Mouse (Mus musculus) left cerebral cortex, postnatal 36 days (tissue): ENCODE data around the gene Hist1h2ah. TPM values are rescaled to one million over a fixed set of nuclear protein-coding genes. Genes with fewer than 3 reads are reported as not detected.
A peak's percentile ranks its signal among the peaks of the same experiment; 100 is the strongest.

Experiments
- DNase-seq, 2 experiments: peaks; one replicate each; pipeline ENCODE4 v3.0.0; 2021 to 2022; ENCODE audit warnings: low spot score in 2 of 2, mixed read lengths in 1 of 2
- intact Hi-C: fragments of 180-260 bp; cut with DNase I; formaldehyde crosslinking; loops from one replicate; pipeline ENCODE4 v1.15.1; 2025
- total RNA-seq, 2 experiments: library from RNA; stranded (reverse); gene quantifications; 2 replicates each; pipeline ENCODE4 v1.2.3; 2021

Gene Hist1h2ah
- total RNA-seq, 2 experiments from 2014 or later, result 24.6 to 42.5 TPM

GRCm38 (mm10) chr13:22019934-22020835, 15.2 kb downstream of the Hist1h2ah start:
- intact Hi-C loops, result loop anchor here (5.0 to 10.0 kb wide), 4 partner anchors 103 to 1497 kb away; no protein-coding TSS in a partner anchor
- no peak for DNase-seq

- peak; percentile 49 to 69 for DNase-seq
- intact Hi-C loops, result loop anchor here (5.0 kb wide), 1 partner anchor 98 kb away; no protein-coding TSS in a partner anchor
Observed at GRCm38 (mm10) chr13:22015479-22016450, 19.6 kb downstream of the Hist1h2ah start.

- DNase-seq, result no peak
- intact Hi-C loops, result no loop called here
Observed at GRCm38 (mm10) chr13:22014411-22014845, 20.9 kb downstream of the Hist1h2ah start.

- intact Hi-C loops, result loop anchor here (2.0 kb wide), 1 partner anchor 15 kb away; no protein-coding TSS in a partner anchor
Observed at GRCm38 (mm10) chr13:22013716-22014115, 21.7 kb downstream of the Hist1h2ah start.

GRCm38 (mm10) chr13:22009642-22010041, 25.7 kb downstream of the Hist1h2ah start, which contains the start of gene Prss16:
Gene Prss16 (minus strand): TSS chr13:22009742.
- no peak for DNase-seq
- intact Hi-C loops, result no loop called here

More at GRCm38 (mm10) chr13:22013716-22014115, 21.7 kb downstream of the Hist1h2ah start:
- no peak for DNase-seq

GRCm38 (mm10) chr13:22008707-22009106, 26.7 kb downstream of the Hist1h2ah start:
- no peak for DNase-seq
- intact Hi-C loops, result no loop called here

- no peak for DNase-seq
- intact Hi-C loops, result no loop called here
Observed at GRCm38 (mm10) chr13:22007872-22008271, 27.5 kb downstream of the Hist1h2ah start.

GRCm38 (mm10) chr13:22007121-22007510, 28.3 kb downstream of the Hist1h2ah start:
- no peak for DNase-seq
- intact Hi-C loops, result no loop called here

GRCm38 (mm10) chr13:22006334-22007120, 28.8 kb downstream of the Hist1h2ah start:
- no peak for DNase-seq
- intact Hi-C loops, result no loop called here

- intact Hi-C loops, result no loop called here
- peak in 1 of 2 experiments; percentile 36 for DNase-seq
Observed at GRCm38 (mm10) chr13:22005605-22006333, 29.6 kb downstream of the Hist1h2ah start.

GRCm38 (mm10) chr13:22001823-22002222, 33.5 kb downstream of the Hist1h2ah start:
- intact Hi-C loops, result no loop called here
- DNase-seq, result no peak

- intact Hi-C loops, result no loop called here
- DNase-seq, result no peak
Observed at GRCm38 (mm10) chr13:22001346-22001745, 34.0 kb downstream of the Hist1h2ah start.

- intact Hi-C loops, result loop anchor here (2.0 to 5.0 kb wide), 2 partner anchors 14 to 82 kb away; no protein-coding TSS in a partner anchor
- no peak for DNase-seq
Observed at GRCm38 (mm10) chr13:21999147-21999546, 36.2 kb downstream of the Hist1h2ah start.

- DNase-seq, result no peak
- intact Hi-C loops, result loop anchor here (2.0 to 5.0 kb wide), 2 partner anchors 14 to 81 kb away; no protein-coding TSS in a partner anchor
Observed at GRCm38 (mm10) chr13:21998412-21998811, 37.0 kb downstream of the Hist1h2ah start.

- intact Hi-C loops, result loop anchor here (2.0 to 5.0 kb wide), 2 partner anchors 15 to 81 kb away; no protein-coding TSS in a partner anchor
Observed at GRCm38 (mm10) chr13:21997821-21998220, 37.5 kb downstream of the Hist1h2ah start.

GRCm38 (mm10) chr13:21997201-21997820, 38.1 kb downstream of the Hist1h2ah start:
- no peak for DNase-seq
- intact Hi-C loops, result loop anchor here (5.0 kb wide), 1 partner anchor 80 kb away; no protein-coding TSS in a partner anchor

More at GRCm38 (mm10) chr13:21997821-21998220, 37.5 kb downstream of the Hist1h2ah start:
- no peak for DNase-seq

GRCm38 (mm10) chr13:21996840-21997185, 38.6 kb downstream of the Hist1h2ah start:
- intact Hi-C loops, result loop anchor here (5.0 kb wide), 1 partner anchor 80 kb away; no protein-coding TSS in a partner anchor
- peak in 1 of 2 experiments; percentile 16 for DNase-seq
